Mouse (Mus musculus) B cell, adult 67 days (primary cell): Measurements from ENCODE around the gene Gm8765. TPM values are rescaled to one million over a fixed set of nuclear protein-coding genes. Genes with fewer than 3 reads are reported as not detected.

Source experiments
- total RNA-seq, 2 experiments: library from RNA; stranded (reverse); gene quantifications; 4 replicates each; pipeline ENCODE4 v1.2.4; 2023

Gene Gm8765
- not detected for total RNA-seq

GRCm38 (mm10) chr13:50698012-50698411, at the start of gene Gm8765:
TSS of gene Gm8765 (plus strand) at chr13:50698312.

Other genes starting within 250 kb of the Gm8765 start
- not detected for gene Nutm2, start 231.0 kb upstream of the Gm8765 start, total RNA-seq
- not detected for gene Gm904, start 55.1 kb upstream of the Gm8765 start, total RNA-seq